Mouse (Mus musculus): ENCODE measurements around the gene Rai14. TPM values are rescaled to one million over a fixed set of nuclear protein-coding genes. Genes with fewer than 3 reads are reported as not detected.

The Rai14 gene
- polyA plus RNA-seq, 1 experiment from 2014 or later: 66.4 TPM

DNA sequence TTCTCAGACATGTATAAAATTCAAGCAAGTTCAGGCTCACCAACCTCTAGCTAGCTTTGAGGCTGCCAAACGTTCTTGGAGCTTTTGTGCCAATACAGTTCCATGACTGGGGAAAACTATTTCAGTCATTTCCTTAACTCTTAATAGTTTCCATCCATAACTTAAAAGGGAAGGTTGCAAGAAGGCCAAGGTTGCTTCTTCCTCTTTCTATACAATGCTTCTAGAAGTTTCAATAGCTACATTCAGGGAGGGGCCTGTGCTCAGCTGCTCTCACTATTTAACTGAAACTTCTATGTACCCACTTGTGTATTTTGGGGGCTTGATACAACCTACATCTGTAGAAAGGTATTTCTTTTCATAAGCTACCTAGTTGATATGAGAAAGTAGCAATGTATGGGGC, 24.9 kb upstream of the Rai14 start:
- 49% methylated on average over 1 of the region's 1 CpGs for WGBS
- ATAC-seq (replicated peaks; ENCODE audit: low FRiP score): no peak
- no peaks in the 10 kb centered on the region for H3K9me3 ChIP-seq (replicated peaks)
- no peak overlapping the region for H3K4me3 ChIP-seq (replicated peaks)
- peaks cover 13% of the 10 kb centered on the region for H3K4me1 ChIP-seq
- no peak overlapping the region for H3K9ac ChIP-seq
- no peaks in the 10 kb centered on the region for H3K27me3 ChIP-seq
- H3K4me2 ChIP-seq: no peak overlapping the region
- no peaks in the 10 kb centered on the region for H3K36me3 ChIP-seq
- peak overlapping the region; percentile 37 for H3K27ac ChIP-seq

DNA sequence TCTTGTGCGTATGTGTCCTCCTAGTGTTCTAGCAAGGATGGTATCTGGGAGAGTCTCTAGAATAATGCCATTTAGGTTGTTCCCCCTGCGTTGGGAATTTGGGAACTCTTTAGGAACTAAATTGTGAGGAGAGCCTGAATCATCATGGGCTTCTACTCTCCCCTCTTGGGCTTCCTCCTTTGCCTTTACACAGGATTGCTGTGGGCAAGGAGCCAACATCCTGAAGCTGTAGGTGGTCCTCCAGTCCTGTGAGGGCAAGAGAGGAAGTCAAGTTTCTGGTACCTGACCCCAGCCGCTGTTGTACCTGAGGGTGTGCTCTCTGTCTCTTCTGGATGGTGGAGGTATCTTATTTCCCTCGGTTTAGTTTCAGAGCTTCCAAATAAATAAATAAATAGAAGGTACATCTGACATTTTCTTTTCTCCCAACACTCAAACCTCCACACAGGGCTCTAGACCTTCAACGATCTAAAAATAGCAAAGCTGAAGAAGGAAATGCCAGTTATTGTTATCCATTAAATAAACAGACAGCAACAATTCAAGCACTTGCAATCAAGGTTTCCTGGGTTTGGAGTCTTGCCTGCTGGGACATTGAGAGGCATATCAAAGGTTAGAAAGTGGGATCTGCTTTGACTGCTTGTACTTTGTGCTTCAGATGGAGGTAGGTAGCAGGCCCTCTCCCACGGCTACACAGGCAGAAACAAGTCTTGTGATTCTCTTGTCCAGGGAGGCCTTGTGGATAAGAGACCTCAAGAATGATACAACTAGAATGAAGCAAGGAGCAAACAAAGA, 24.1 kb upstream of the Rai14 start:
- Histone ChIP-seq H3K27me3 (no peaks in the 10 kb centered on the region), H3K4me1 (peaks cover 13% of the 10 kb centered on the region), H3K9me3 (replicated peaks) (no peaks in the 10 kb centered on the region), H3K9ac (no peak overlapping the region), H3K36me3 (no peaks in the 10 kb centered on the region), H3K27ac (peak overlapping the region; percentile 37), H3K4me2 (no peak overlapping the region), H3K4me3 (replicated peaks) (no peak overlapping the region)
- ATAC-seq (replicated peaks; ENCODE audit: low FRiP score): no peak
- WGBS: 63% methylated on average over 6 of the region's 6 CpGs

DNA sequence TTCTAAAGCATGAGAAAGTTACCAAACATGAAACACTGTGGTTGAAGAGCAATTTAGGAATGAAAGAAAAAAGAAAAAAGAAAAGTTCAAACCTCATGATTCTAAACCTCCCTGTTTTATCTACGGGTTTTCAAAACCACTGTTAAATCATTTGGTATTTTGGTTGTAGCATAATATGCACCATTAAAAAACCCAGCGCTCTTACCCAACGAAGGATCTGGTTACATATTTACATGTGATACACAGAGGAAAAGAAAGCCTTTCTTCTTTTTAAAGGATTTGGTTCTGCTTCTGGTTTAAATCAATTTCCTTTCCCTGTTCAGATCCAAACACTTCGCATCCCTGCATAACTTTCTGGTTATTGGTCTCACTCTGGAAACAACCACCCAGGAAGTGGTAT, 21.5 kb upstream of the Rai14 start:
- Histone ChIP-seq H3K4me1 (peaks cover 18% of the 10 kb centered on the region), H3K27ac (no peak overlapping the region), H3K4me2 (no peak overlapping the region), H3K36me3 (no peaks in the 10 kb centered on the region), H3K4me3 (replicated peaks) (no peak overlapping the region), H3K9ac (no peak overlapping the region), H3K9me3 (replicated peaks) (no peaks in the 10 kb centered on the region), H3K27me3 (no peaks in the 10 kb centered on the region)
- no peak for ATAC-seq (replicated peaks; ENCODE audit: low FRiP score)
- 69% methylated on average over 4 of the region's 4 CpGs for WGBS

DNA sequence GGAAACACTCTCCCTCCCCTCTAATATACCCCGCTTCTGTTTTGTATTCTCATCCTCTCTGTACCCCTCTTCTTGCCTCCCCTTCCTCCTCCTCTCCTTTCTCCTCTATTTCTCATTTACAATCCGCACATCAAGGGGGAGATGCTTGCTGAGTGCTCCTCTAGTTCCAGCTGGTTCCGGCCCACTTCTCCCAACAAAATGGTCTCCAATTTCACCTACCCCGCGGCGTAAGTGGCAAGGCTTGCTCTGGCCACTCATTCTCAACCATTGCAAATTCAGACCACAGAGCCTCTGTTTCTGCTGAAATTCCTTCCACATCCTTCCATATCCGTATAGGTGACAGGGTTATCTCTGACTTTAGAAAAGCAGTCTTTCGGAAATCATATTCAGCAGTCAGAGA, 20.8 kb upstream of the Rai14 start:
- Histone ChIP-seq H3K4me2 (no peak overlapping the region), H3K9me3 (replicated peaks) (no peaks in the 10 kb centered on the region), H3K9ac (no peak overlapping the region), H3K27ac (no peak overlapping the region), H3K4me3 (replicated peaks) (no peak overlapping the region), H3K36me3 (no peaks in the 10 kb centered on the region), H3K27me3 (no peaks in the 10 kb centered on the region), H3K4me1 (peaks cover 18% of the 10 kb centered on the region)
- 56% methylated on average over 8 of the region's 8 CpGs for WGBS
- peak; percentile 49 for ATAC-seq (replicated peaks; ENCODE audit: low FRiP score)

DNA sequence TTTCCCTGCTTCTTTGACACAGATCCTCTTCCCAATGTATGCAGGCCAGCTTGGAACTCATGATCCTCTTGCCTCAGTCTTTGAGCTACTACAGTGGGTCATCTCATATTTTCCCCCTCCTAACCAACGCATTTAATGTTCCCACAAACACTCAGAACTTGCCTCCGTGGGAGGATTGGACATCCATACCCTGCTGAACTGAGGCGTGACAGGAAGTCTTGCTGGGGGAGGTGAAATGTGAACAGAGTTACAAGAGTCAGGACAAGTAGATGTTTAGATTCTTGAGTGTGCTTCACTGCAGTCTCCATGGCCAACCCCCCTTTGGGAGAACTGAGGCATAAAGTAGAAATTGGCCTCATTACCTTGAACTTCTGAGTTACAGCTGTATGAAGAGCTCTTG, 17.0 kb upstream of the Rai14 start:
- no peak overlapping the region for H3K9ac ChIP-seq
- peak; percentile 77 for ATAC-seq (replicated peaks; ENCODE audit: low FRiP score)
- no peaks in the 10 kb centered on the region for H3K9me3 ChIP-seq (replicated peaks)
- 28% methylated on average over 3 of the region's 3 CpGs for WGBS
- no peaks in the 10 kb centered on the region for H3K36me3 ChIP-seq
- no peak overlapping the region for H3K27ac ChIP-seq
- no peak overlapping the region for H3K4me3 ChIP-seq (replicated peaks)
- peaks cover 15% of the 10 kb centered on the region for H3K4me1 ChIP-seq
- H3K4me2 ChIP-seq: no peak overlapping the region
- no peaks in the 10 kb centered on the region for H3K27me3 ChIP-seq

GRCm38 (mm10) chr15:10726272-10726671, 11.8 kb upstream of the Rai14 start:
- ATAC-seq (replicated peaks; ENCODE audit: low FRiP score): no peak
- no peak overlapping the region for H3K4me2 ChIP-seq
- no peak overlapping the region for H3K4me3 ChIP-seq (replicated peaks)
- H3K27ac ChIP-seq: no peak overlapping the region
- no peak overlapping the region for H3K9ac ChIP-seq
- H3K27me3 ChIP-seq: no peaks in the 10 kb centered on the region
- H3K36me3 ChIP-seq: no peaks in the 10 kb centered on the region
- no peaks in the 10 kb centered on the region for H3K9me3 ChIP-seq (replicated peaks)
- WGBS: 62% methylated on average over 3 of the region's 3 CpGs
- peaks cover 17% of the 10 kb centered on the region for H3K4me1 ChIP-seq

- Histone ChIP-seq H3K4me1 (peaks cover 20% of the 10 kb centered on the region), H3K36me3 (no peaks in the 10 kb centered on the region), H3K9ac (no peak overlapping the region), H3K4me3 (replicated peaks) (no peak overlapping the region), H3K4me2 (no peak overlapping the region), H3K9me3 (replicated peaks) (no peaks in the 10 kb centered on the region), H3K27ac (no peak overlapping the region), H3K27me3 (no peaks in the 10 kb centered on the region)
- ATAC-seq (replicated peaks; ENCODE audit: low FRiP score): no peak
- WGBS: 79% methylated on average over 3 of the region's 3 CpGs
Measured at GRCm38 (mm10) chr15:10724857-10725256, 10.4 kb upstream of the Rai14 start.

GRCm38 (mm10) chr15:10723507-10723906, 9.1 kb upstream of the Rai14 start:
- Histone ChIP-seq H3K4me3 (replicated peaks) (no peak overlapping the region), H3K9me3 (replicated peaks) (no peaks in the 10 kb centered on the region), H3K4me1 (peaks cover 20% of the 10 kb centered on the region), H3K36me3 (no peaks in the 10 kb centered on the region), H3K4me2 (no peak overlapping the region), H3K9ac (no peak overlapping the region), H3K27me3 (no peaks in the 10 kb centered on the region), H3K27ac (0 out of 2 replicates have a peak overlapping the region, but pooled peaks have one; percentile 18)
- 0 out of 2 replicates have a peak, but pooled peaks have one; percentile 33 for ATAC-seq (replicated peaks; ENCODE audit: low FRiP score)
- 60% methylated on average over 1 of the region's 1 CpGs for WGBS

DNA sequence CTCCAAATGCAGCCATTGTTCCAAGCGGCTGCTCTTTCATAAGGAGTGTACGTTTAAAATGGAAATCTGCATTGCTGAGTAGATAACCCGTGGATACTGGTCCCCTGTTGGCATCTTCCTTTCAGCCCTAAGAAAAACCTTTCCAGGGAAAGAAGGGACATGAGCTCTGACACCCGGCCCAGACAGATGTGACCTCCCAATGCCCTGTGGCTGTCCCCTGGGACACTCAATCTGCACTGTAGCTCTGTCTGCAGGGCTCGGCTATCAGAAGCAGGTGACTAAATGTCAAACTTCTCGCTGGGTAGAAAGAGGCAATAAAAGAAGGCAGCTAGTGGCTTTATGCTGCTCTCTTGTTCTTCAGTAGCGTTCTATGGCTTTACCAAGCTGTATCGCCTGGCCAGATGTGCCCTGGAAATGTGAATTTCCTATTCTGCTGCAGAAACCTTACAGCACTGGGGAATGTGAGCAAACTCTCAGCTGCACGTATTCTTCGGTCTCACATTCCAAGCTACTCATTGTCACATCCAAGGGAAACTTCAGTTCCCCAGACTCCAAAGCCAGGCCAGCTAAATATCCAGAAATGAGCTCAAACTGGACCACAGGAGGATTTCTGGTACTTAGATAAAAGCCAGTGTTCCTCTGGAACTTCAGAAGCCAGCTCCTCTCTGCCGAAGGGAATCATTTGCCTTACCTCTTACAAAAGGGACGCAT, 8.4 kb upstream of the Rai14 start:
- Histone ChIP-seq H3K27me3 (no peaks in the 10 kb centered on the region), H3K36me3 (no peaks in the 10 kb centered on the region), H3K4me2 (no peak overlapping the region), H3K9me3 (replicated peaks) (no peaks in the 10 kb centered on the region), H3K4me3 (replicated peaks) (no peak overlapping the region), H3K9ac (no peak overlapping the region), H3K27ac (0 out of 2 replicates have a peak overlapping the region, but pooled peaks have one; percentile 18), H3K4me1 (peaks cover 20% of the 10 kb centered on the region)
- ATAC-seq (replicated peaks; ENCODE audit: low FRiP score): no peak
- 34% methylated on average over 12 of the region's 12 CpGs for WGBS

DNA sequence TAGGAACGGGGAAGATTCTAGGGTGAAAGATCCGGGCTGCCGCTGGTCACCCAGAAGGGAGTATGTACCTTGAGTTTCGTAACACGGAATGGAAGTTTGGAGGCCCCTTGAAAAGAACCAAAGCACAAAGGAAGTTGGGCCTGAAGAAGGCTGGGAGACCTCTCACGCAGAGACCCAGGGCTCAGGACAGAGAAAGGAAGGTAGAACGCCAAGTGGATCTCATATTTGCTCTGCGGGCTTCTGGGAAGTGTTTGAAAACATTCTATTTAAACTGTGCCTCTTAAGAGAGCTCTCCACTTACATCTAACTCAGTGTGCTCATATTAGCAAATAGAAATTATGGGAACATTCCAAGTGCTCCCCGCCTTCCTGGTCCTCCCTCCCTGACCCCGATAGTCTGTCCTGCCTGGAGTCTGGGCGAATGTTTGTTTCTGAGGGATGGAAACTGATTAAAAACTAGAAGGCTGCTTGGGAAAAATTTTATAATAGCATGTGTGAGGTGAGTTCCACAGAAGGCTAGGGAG, 6.9 kb upstream of the Rai14 start:
- ATAC-seq (replicated peaks; ENCODE audit: low FRiP score): no peak
- H3K9ac ChIP-seq: no peak overlapping the region
- peak overlapping the region; percentile 19 for H3K27ac ChIP-seq

GRCm38 (mm10) chr15:10720671-10721070, 6.2 kb upstream of the Rai14 start:
- WGBS: 39% methylated on average over 8 of the region's 8 CpGs
- Histone ChIP-seq H3K4me3 (replicated peaks) (no peak overlapping the region), H3K9me3 (replicated peaks) (no peaks in the 10 kb centered on the region), H3K4me2 (no peak overlapping the region), H3K27ac (peak overlapping the region; percentile 19), H3K36me3 (no peaks in the 10 kb centered on the region; the same call in 1 of the 2 replicates), H3K9ac (no peak overlapping the region), H3K27me3 (no peaks in the 10 kb centered on the region), H3K4me1 (peaks cover 24% of the 10 kb centered on the region)
- no peak for ATAC-seq (replicated peaks; ENCODE audit: low FRiP score)

More for the DNA sequence above, 6.9 kb upstream of the Rai14 start:
- no peak overlapping the region for H3K4me2 ChIP-seq
- WGBS: 85% methylated on average over 11 of the region's 11 CpGs
- no peak overlapping the region for H3K4me3 ChIP-seq (replicated peaks)
- H3K4me1 ChIP-seq: peaks cover 20% of the 10 kb centered on the region
- H3K9me3 ChIP-seq (replicated peaks): no peaks in the 10 kb centered on the region
- H3K27me3 ChIP-seq: no peaks in the 10 kb centered on the region
- H3K36me3 ChIP-seq: no peaks in the 10 kb centered on the region; the same call in 1 of the 2 replicates

GRCm38 (mm10) chr15:10720188-10720587, 5.8 kb upstream of the Rai14 start:
- no peak for ATAC-seq (replicated peaks; ENCODE audit: low FRiP score)
- Histone ChIP-seq H3K4me1 (peaks cover 28% of the 10 kb centered on the region), H3K36me3 (no peaks in the 10 kb centered on the region; the same call in 1 of the 2 replicates), H3K27me3 (no peaks in the 10 kb centered on the region), H3K4me2 (no peak overlapping the region), H3K27ac (peak overlapping the region; percentile 10; the same call in 1 of the 2 replicates), H3K9me3 (replicated peaks) (no peaks in the 10 kb centered on the region), H3K9ac (no peak overlapping the region), H3K4me3 (replicated peaks) (no peak overlapping the region)
- 75% methylated on average over 11 of the region's 11 CpGs for WGBS
